Mouse (Mus musculus): Measurements from ENCODE around the gene Barhl1.

Gene Barhl1

GRCm38 (mm10) chr2:28859303-28859702 is 57.2 kb downstream of the Barhl1 start:
- no peak for DNase-seq
